Mouse (Mus musculus) forebrain, embryonic 16.5 days (tissue): ENCODE measurements at regions not wholly inside any gene's neighbourhood (a gene's known extent, or its start where the extent isn't known, plus 50 kb on each side); places are given as distances from the start of the nearest gene placed in this dataset.
A peak's percentile ranks its signal among the peaks of the same experiment; 100 is the strongest.
"Not testable (repeated sequence)": the region's sequence is repeated elsewhere in the genome, so short reads cannot be mapped to it uniquely, and the experiment has no call there.

Experiments used
- ATAC-seq: fragments of 200-750 bp; cut with Nextera tagmentation; 2 replicates; pipeline ENCODE4 v1.8.0; 2017; ENCODE audit warnings: mild to moderate bottlenecking, moderate library complexity
- H3K27ac ChIP-seq: fragments of 300-500 bp; sonication (generic); 2 replicates; pipeline ENCODE4 v1.5.1; 2014; ENCODE audit warnings: low read length, control low read depth
- H3K27me3 ChIP-seq: fragments of 300-500 bp; sonication (generic); replicated peaks from 2 replicates; pipeline ENCODE4 v1.6.1; 2014; ENCODE audit warnings: low read length; ENCODE audit not compliant: control insufficient read depth, insufficient read depth
- H3K36me3 ChIP-seq: fragments of 300-500 bp; sonication (generic); 2 replicates; pipeline ENCODE4 v1.6.1; 2014; ENCODE audit not compliant: control insufficient read depth, insufficient read depth
- H3K4me1 ChIP-seq: fragments of 300-500 bp; sonication (generic); replicated peaks from 2 replicates; pipeline ENCODE4 v1.6.1; 2014; ENCODE audit warnings: low read length; ENCODE audit not compliant: control insufficient read depth, insufficient read depth
- H3K4me2 ChIP-seq: fragments of 300-500 bp; sonication (generic); 2 replicates; pipeline ENCODE4 v1.6.1; 2014; ENCODE audit warnings: mild to moderate bottlenecking, low read length, control low read depth
- H3K4me3 ChIP-seq: fragments of 300-500 bp; sonication (generic); replicated peaks from 2 replicates; pipeline ENCODE4 v1.5.1; 2014; ENCODE audit warnings: mild to moderate bottlenecking, low read length, control low read depth
- H3K9ac ChIP-seq: fragments of 300-500 bp; sonication (generic); replicated peaks from 2 replicates; pipeline ENCODE4 v1.6.1; 2014; ENCODE audit warnings: low read depth, low read length, control low read depth
- H3K9me3 ChIP-seq: fragments of 300-500 bp; sonication (generic); 2 replicates; pipeline ENCODE4 v1.6.1; 2016; ENCODE audit warnings: low read length; ENCODE audit not compliant: control insufficient read depth
- WGBS: fragments of 180-500 bp; shearing (Covaris S2); extraction: QIAGEN DNeasy Blood & Tissue Kit; methylation state at CpG from one replicate; pipeline ENCODE4 v1.1.7; 2014; 5-methylcytosine and 5-hydroxymethylcytosine counted together

GRCm38 (mm10) chr3:22285904-22286303 is 209.5 kb downstream of the Tbl1xr1 start:
- Histone ChIP-seq H3K27me3 (no peaks in the 10 kb centered on the region), H3K4me2 (no peak overlapping the region), H3K27ac (no peak overlapping the region), H3K9me3 (no peaks in the 10 kb centered on the region), H3K36me3 (no peaks in the 10 kb centered on the region), H3K4me3 (no peak overlapping the region), H3K9ac (no peak overlapping the region), H3K4me1 (no peaks in the 10 kb centered on the region)
- 29% methylated on average over 2 of the region's 2 CpGs for WGBS
- ATAC-seq, result peak; percentile 47; the same call in 1 of the 2 replicates

GRCm38 (mm10) chr3:22293466-22293865 is 217.0 kb downstream of the Tbl1xr1 start:
- Histone ChIP-seq H3K27me3 (no peaks in the 10 kb centered on the region), H3K4me2 (no peak overlapping the region), H3K36me3 (no peaks in the 10 kb centered on the region), H3K27ac (no peak overlapping the region), H3K9me3 (no peaks in the 10 kb centered on the region), H3K9ac (no peak overlapping the region), H3K4me3 (no peak overlapping the region), H3K4me1 (no peaks in the 10 kb centered on the region)
- WGBS, result 87% methylated on average over 3 of the region's 3 CpGs
- no peak for ATAC-seq

- not testable (repeated sequence) for H3K4me3 ChIP-seq, H3K9me3 ChIP-seq, H3K4me2 ChIP-seq, H3K4me1 ChIP-seq, ATAC-seq, H3K27me3 ChIP-seq, H3K36me3 ChIP-seq, H3K27ac ChIP-seq, H3K9ac ChIP-seq
- WGBS, result 87% methylated on average over 1 of the region's 1 CpGs
Measured at GRCm38 (mm10) chr3:22294081-22294480, 217.6 kb downstream of the Tbl1xr1 start.

- H3K36me3 ChIP-seq, H3K27ac ChIP-seq, H3K4me1 ChIP-seq, H3K9ac ChIP-seq, H3K4me3 ChIP-seq, H3K4me2 ChIP-seq, H3K27me3 ChIP-seq, H3K9me3 ChIP-seq, ATAC-seq: not testable (repeated sequence)
- WGBS, result 84% methylated on average over 1 of the region's 1 CpGs
Measured at GRCm38 (mm10) chr3:22296925-22297324, 220.5 kb downstream of the Tbl1xr1 start.

- not testable (repeated sequence) for H3K36me3 ChIP-seq, H3K27ac ChIP-seq, H3K27me3 ChIP-seq, H3K9ac ChIP-seq, H3K9me3 ChIP-seq, ATAC-seq, H3K4me1 ChIP-seq, H3K4me3 ChIP-seq, H3K4me2 ChIP-seq
- WGBS, result 94% methylated on average over 1 of the region's 1 CpGs
Measured at GRCm38 (mm10) chr3:22297831-22298230, 221.4 kb downstream of the Tbl1xr1 start.

GRCm38 (mm10) chr3:22300553-22300952 is 224.1 kb downstream of the Tbl1xr1 start:
- WGBS, result 88% methylated on average over 5 of the region's 5 CpGs
- Histone ChIP-seq H3K27ac (no peak overlapping the region), H3K36me3 (no peaks in the 10 kb centered on the region), H3K9ac (no peak overlapping the region), H3K4me3 (no peak overlapping the region), H3K9me3 (no peaks in the 10 kb centered on the region), H3K4me2 (no peak overlapping the region), H3K27me3 (no peaks in the 10 kb centered on the region), H3K4me1 (no peaks in the 10 kb centered on the region)
- ATAC-seq, result no peak

GRCm38 (mm10) chr3:22301991-22302517 is 225.6 kb downstream of the Tbl1xr1 start:
- Histone ChIP-seq H3K9me3 (no peaks in the 10 kb centered on the region), H3K4me1 (no peaks in the 10 kb centered on the region), H3K27me3 (no peaks in the 10 kb centered on the region), H3K9ac (no peak overlapping the region), H3K4me3 (no peak overlapping the region), H3K27ac (no peak overlapping the region), H3K4me2 (no peak overlapping the region), H3K36me3 (no peaks in the 10 kb centered on the region)
- 47% methylated on average over 5 of the region's 5 CpGs for WGBS
- ATAC-seq, result 0 out of 2 replicates have a peak, but pooled peaks have one; percentile 43

- Histone ChIP-seq H3K4me3 (no peak overlapping the region), H3K4me2 (no peak overlapping the region), H3K9me3 (no peaks in the 10 kb centered on the region), H3K9ac (no peak overlapping the region), H3K4me1 (no peaks in the 10 kb centered on the region), H3K36me3 (no peaks in the 10 kb centered on the region), H3K27ac (no peak overlapping the region), H3K27me3 (no peaks in the 10 kb centered on the region)
- 40% methylated on average over 1 of the region's 1 CpGs for WGBS
- ATAC-seq, result no peak
Measured at GRCm38 (mm10) chr3:22304145-22304544, 227.7 kb downstream of the Tbl1xr1 start.

- ATAC-seq, result no peak
- no peak overlapping the region for H3K4me2 ChIP-seq
- 78% methylated on average over 4 of the region's 4 CpGs for WGBS
- no peaks in the 10 kb centered on the region for H3K4me1 ChIP-seq
- no peaks in the 10 kb centered on the region for H3K36me3 ChIP-seq
- no peak overlapping the region for H3K27ac ChIP-seq
- no peak overlapping the region for H3K4me3 ChIP-seq
- no peaks in the 10 kb centered on the region for H3K27me3 ChIP-seq
- no peaks in the 10 kb centered on the region for H3K9me3 ChIP-seq
- no peak overlapping the region for H3K9ac ChIP-seq
Measured at GRCm38 (mm10) chr3:22306624-22307023, 230.2 kb downstream of the Tbl1xr1 start.

GRCm38 (mm10) chr3:22308962-22309361 is 232.5 kb downstream of the Tbl1xr1 start:
- no peak overlapping the region for H3K4me2 ChIP-seq
- H3K27ac ChIP-seq, result no peak overlapping the region
- H3K4me3 ChIP-seq, result no peak overlapping the region
- H3K27me3 ChIP-seq, result no peaks in the 10 kb centered on the region
- WGBS, result 6% methylated on average over 4 of the region's 4 CpGs
- ATAC-seq, result peak; percentile 84
- no peaks in the 10 kb centered on the region for H3K4me1 ChIP-seq
- no peaks in the 10 kb centered on the region for H3K9me3 ChIP-seq
- no peaks in the 10 kb centered on the region for H3K36me3 ChIP-seq
- H3K9ac ChIP-seq, result no peak overlapping the region
